Mouse (Mus musculus): ENCODE results near the gene Olfr549. TPM values are rescaled to one million over a fixed set of nuclear protein-coding genes. Genes with fewer than 3 reads are reported as not detected.

The Olfr549 gene
- polyA plus RNA-seq, 1 experiment = not detected

GRCm38 (mm10) chr7:102575998-102576397 is 26.3 kb downstream of the Olfr549 start:
- H3K27ac ChIP-seq (ENCODE audit: insufficient read depth, low read length) = no peak overlapping the region
- H3K36me3 ChIP-seq (ENCODE audit: control insufficient read depth, insufficient read depth, low read length) = no peaks in the 10 kb centered on the region
- no peaks in the 10 kb centered on the region; the same call in 1 of the 2 replicates for H3K4me1 ChIP-seq (ENCODE audit: control insufficient read depth, insufficient read depth, insufficient read length)
- no peak overlapping the region for H3K4me3 ChIP-seq (ENCODE audit: extremely low read depth, insufficient read depth, insufficient read length)
- DNase-seq (ENCODE audit: low read depth in 1 of 2, low spot score in 2 of 2) = no peak
- WGBS = 10% methylated on average over 6 of the region's 6 CpGs
- TF ChIP-seq POLR2A (IDR thresholded peaks at IDR 0.05; ENCODE audit: low read depth, low read length) (no peak), CTCF (IDR thresholded peaks at IDR 0.05; ENCODE audit: extremely low read depth, insufficient read depth, insufficient read length, insufficient replicate concordance) (no peak)
- H3K27me3 ChIP-seq (ENCODE audit: control insufficient read depth, insufficient read depth, low read length) = no peaks in the 10 kb centered on the region

DNA sequence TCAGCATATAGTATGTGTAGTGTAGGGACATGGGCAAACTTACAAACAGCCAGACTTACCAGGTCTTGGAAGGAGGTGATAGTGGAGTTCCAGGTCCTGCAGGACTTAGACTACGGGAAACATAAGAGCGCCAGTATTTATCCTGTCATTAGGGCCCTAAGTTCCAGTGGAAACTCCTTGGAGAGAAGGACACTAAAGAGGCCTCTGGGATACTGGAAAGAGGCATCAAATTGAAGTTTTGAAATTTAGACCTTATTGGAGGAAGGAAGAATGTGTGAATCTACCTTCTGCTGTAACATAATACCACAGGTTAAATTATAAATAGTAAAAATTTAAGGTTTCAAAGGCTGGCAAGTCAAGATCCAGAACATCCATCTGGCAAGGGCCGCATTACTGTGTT is 42.1 kb downstream of the Olfr549 start, which contains the start of gene Olfr551:
Olfr551 (minus strand) TSS at position 101 of the 400 bp plus-strand sequence.
- no peak for DNase-seq (ENCODE audit: low read depth in 1 of 2, low spot score in 2 of 2)
- Histone ChIP-seq H3K27ac (ENCODE audit: insufficient read depth, low read length) (no peak within 1 kb of the TSS), H3K27me3 (ENCODE audit: control insufficient read depth, insufficient read depth, low read length) (no peaks in the 10 kb centered on the region), H3K36me3 (ENCODE audit: control insufficient read depth, insufficient read depth, low read length) (no peaks in the 10 kb centered on the region), H3K4me1 (ENCODE audit: control insufficient read depth, insufficient read depth, insufficient read length) (peaks cover 2% of the 10 kb centered on the region; the same call in 1 of the 2 replicates), H3K4me3 (ENCODE audit: extremely low read depth, insufficient read depth, insufficient read length) (no peak within 1 kb of the TSS)
- WGBS = 95% methylated on average over 3 of the region's 3 CpGs
- TF ChIP-seq CTCF (IDR thresholded peaks at IDR 0.05; ENCODE audit: extremely low read depth, insufficient read depth, insufficient read length, insufficient replicate concordance) (no peak), POLR2A (IDR thresholded peaks at IDR 0.05; ENCODE audit: low read depth, low read length) (no peak)

DNA sequence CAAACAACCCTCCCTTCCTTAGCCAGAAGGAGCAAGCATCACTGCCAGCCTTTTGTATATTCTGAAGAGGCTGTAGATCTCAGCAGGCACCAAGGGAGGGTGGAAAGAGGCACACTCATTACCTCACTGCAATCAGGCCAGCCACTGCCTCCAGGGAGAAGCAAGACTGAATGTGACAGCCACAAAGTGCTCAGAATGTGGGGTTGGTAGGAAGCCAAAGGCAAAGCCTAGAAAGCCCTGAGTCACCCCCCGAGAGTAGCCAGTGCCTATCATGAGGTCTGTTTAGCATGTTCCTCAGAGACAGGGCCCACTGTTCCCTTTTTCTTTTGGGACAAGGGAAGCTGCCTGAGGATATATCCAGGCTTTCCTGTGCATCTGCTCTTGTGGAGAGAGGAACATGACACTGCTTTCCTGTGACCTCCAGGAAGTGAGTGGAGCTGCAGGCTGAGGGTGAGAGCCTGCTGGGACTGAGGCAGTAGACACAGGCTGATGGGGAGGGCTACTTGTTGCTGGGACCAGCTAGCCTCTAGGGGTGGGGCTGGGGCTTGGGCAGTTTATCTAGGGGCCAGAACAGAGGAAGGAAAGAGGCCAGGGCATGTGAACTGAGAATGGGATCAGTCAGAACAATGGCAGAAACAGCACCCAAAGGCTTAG is 47.8 kb downstream of the Olfr549 start, which contains the start of gene Olfr552:
Olfr552 (plus strand) TSS at position 393 of the 654 bp plus-strand sequence.
- 20% methylated on average over 1 of the region's 1 CpGs for WGBS
- H3K27ac ChIP-seq (ENCODE audit: insufficient read depth, low read length) = no peak within 1 kb of the TSS

More for the DNA sequence above, 47.8 kb downstream of the Olfr549 start, which contains the start of gene Olfr552:
- DNase-seq (ENCODE audit: low read depth in 1 of 2, low spot score in 2 of 2) = no peak
- Histone ChIP-seq H3K36me3 (ENCODE audit: control insufficient read depth, insufficient read depth, low read length) (no peaks in the 10 kb centered on the region), H3K4me1 (ENCODE audit: control insufficient read depth, insufficient read depth, insufficient read length) (no peaks in the 10 kb centered on the region), H3K27me3 (ENCODE audit: control insufficient read depth, insufficient read depth, low read length) (no peaks in the 10 kb centered on the region), H3K4me3 (ENCODE audit: extremely low read depth, insufficient read depth, insufficient read length) (no peak within 1 kb of the TSS)
- TF ChIP-seq POLR2A (IDR thresholded peaks at IDR 0.05; ENCODE audit: low read depth, low read length) (no peak), CTCF (IDR thresholded peaks at IDR 0.05; ENCODE audit: extremely low read depth, insufficient read depth, insufficient read length, insufficient replicate concordance) (no peak)

Other genes with a start within 250 kb of the Olfr549 start
- 10.5 and 11.9 TPM in 2 replicates for gene Rrm1, start 108.2 kb upstream of the Olfr549 start, polyA plus RNA-seq (2012; rRNA removed)
- gene Olfr543, start 68.2 kb upstream of the Olfr549 start, polyA plus RNA-seq (2012; rRNA removed) = not detected in 2 replicates
- gene Olfr544, start 61.6 kb upstream of the Olfr549 start, polyA plus RNA-seq (2012; rRNA removed) = not detected in 2 replicates
- not detected in 2 replicates for gene Olfr545, start 50.3 kb upstream of the Olfr549 start, polyA plus RNA-seq (2012; rRNA removed)
- gene Olfr547, start 15.1 kb upstream of the Olfr549 start, polyA plus RNA-seq (2012; rRNA removed) = not detected in 2 replicates
- not detected in 2 replicates for gene Olfr548-ps1, start 9.0 kb upstream of the Olfr549 start, polyA plus RNA-seq (2012; rRNA removed)
- 6.3 and 8.1 TPM in 2 replicates for gene Trim21, start 15.6 kb downstream of the Olfr549 start, polyA plus RNA-seq (2012; rRNA removed)
- not detected in 2 replicates for gene Olfr550, start 21.6 kb downstream of the Olfr549 start, polyA plus RNA-seq (2012; rRNA removed)
- not detected in 2 replicates for gene Olfr551, start 42.0 kb downstream of the Olfr549 start, polyA plus RNA-seq (2012; rRNA removed)
- 0.06 and 0.12 TPM in 2 replicates for gene Olfr552, start 47.9 kb downstream of the Olfr549 start, polyA plus RNA-seq (2012; rRNA removed)
- not detected in 2 replicates for gene Olfr553, start 68.3 kb downstream of the Olfr549 start, polyA plus RNA-seq (2012; rRNA removed)
- gene Olfr554, start 88.6 kb downstream of the Olfr549 start, polyA plus RNA-seq (2012; rRNA removed) = not detected in 2 replicates
- gene Olfr555, start 109.0 kb downstream of the Olfr549 start, polyA plus RNA-seq (2012; rRNA removed) = not detected in 2 replicates
- gene Olfr556, start 115.0 kb downstream of the Olfr549 start, polyA plus RNA-seq (2012; rRNA removed) = not detected in 2 replicates
- gene Trim68, start 137.5 kb downstream of the Olfr549 start, polyA plus RNA-seq (2012; rRNA removed) = 10.6 and 12.4 TPM in 2 replicates
- not detected in 2 replicates for gene Olfr557, start 146.0 kb downstream of the Olfr549 start, polyA plus RNA-seq (2012; rRNA removed)
- gene Olfr558, start 152.3 kb downstream of the Olfr549 start, polyA plus RNA-seq (2012; rRNA removed) = 0.07 and 0.19 TPM in 2 replicates
- gene Olfr33, start 169.2 kb downstream of the Olfr549 start, polyA plus RNA-seq (2012; rRNA removed) = not detected in 2 replicates
- not detected in 2 replicates for gene Olfr559, start 177.6 kb downstream of the Olfr549 start, polyA plus RNA-seq (2012; rRNA removed)
- gene Olfr560, start 209.5 kb downstream of the Olfr549 start, polyA plus RNA-seq (2012; rRNA removed) = not detected in 2 replicates
- 0.12 and 0.26 TPM in 2 replicates for gene Olfr78, start 209.6 kb downstream of the Olfr549 start, polyA plus RNA-seq (2012; rRNA removed)
- gene Olfr561, start 221.4 kb downstream of the Olfr549 start, polyA plus RNA-seq (2012; rRNA removed) = not detected in 2 replicates